Mouse (Mus musculus): Measurements from ENCODE around the gene Afap1.

Afap1 gene

DNA sequence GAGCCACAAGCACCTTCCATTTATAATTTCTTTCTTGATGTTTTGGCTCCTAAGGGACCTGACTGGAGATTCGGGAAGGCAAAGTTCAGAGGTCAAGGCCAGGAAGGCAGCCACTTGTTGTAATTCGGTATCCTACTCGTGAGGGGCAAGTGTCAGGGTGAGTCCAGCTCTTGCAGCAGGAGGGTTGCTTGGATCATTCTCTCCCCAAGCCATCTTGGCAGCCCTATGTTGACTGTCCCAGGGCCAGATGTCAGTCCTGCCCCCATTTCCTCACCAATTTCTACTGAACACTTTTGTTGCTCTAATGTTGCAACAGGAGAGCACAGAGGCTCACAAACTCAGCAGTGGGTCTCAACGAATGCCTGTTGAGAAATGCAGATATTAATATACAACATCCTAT is 5.0 kb downstream of the Afap1 start:
- no peak for DNase-seq

- DNase-seq: no peak
Observed at GRCm38 (mm10) chr5:35898994-35899393, 5.9 kb downstream of the Afap1 start.

DNA sequence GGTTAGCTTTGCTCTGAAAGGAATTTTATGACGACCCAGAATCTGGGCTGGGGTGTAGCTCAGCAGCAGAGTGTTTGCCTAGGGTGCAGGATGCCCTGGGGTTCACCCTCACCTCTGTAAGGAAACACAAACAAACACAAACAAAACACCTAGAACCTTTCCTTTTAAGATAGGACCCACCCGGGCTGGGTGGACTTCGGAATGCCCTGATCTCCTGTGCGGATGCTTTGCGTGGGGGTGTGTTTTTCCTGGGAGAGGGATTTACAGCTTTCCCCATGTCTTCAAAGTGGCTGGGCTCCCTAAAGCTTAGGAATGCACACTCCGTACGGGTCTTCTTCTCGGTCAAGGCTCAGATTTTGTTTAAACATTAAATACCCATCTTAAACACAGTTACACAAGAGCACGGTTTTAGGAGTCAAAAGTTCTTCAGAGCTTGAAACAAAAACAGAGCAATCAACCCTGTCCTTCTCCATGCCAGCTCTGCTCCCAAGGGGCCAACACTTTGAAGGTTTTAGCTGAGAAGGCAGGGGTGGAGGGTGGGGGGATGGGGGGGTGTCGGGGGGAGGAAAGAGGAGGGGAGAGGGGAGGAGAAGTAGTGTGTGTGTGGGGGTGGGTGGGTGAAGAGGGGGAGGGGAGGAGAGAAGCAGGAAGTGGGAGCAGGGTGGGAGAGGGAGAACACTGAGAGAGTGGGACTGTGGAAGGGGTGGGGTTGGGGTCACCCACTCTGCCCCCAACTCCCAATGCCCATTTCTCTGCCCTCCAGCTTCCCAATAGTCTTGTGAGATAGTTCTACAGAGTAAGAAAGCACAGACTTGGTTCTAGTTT is 7.5 kb downstream of the Afap1 start:
- no peak for DNase-seq

DNA sequence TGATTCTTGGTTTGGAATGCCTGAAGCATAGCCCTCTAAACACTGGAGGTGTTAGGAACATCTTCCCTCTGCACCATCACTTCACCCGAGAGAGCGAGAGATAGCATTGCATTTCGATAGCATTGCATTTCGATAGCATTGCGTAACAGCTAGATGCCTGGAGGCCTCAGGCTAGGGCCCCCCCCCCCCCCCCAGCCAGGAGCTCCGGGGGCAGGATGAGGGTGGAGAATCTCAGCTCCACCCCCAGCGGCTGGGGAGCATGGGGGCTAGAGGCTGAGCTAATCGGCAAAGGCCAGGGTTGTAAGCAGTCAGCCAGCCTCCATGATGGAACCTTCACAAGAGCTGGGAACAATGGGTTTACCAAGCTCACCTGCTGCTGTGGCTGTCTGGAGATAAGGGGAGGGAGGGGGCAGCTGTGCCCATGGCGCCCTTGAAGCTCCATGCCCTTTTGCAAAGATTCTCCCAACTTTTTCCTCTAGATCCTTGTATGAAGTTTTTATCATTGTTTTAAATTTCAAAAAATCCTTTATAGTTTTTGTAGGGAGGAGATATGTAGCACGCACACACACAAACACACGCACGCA is 8.2 kb downstream of the Afap1 start:
- no peak for DNase-seq

DNA sequence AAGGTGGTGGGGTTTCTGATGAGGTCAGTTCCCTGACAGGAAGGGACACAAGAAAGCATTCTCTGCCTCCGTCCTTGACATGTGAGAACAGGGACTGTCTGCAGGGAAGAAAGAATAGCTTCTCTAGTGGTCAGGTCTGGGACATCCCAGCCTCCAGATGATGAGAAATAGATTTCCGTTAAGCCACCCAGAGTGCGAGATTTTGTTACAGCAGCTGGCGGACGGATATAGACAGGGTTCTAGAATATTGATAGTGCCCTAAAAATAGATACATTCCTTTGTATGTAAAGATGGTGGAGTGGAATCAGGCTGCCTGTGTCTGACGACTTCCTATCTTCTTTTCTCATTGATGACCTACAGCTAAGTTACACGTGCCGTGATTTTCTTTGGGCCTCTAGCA is 10.3 kb downstream of the Afap1 start:
- DNase-seq: no peak

DNA sequence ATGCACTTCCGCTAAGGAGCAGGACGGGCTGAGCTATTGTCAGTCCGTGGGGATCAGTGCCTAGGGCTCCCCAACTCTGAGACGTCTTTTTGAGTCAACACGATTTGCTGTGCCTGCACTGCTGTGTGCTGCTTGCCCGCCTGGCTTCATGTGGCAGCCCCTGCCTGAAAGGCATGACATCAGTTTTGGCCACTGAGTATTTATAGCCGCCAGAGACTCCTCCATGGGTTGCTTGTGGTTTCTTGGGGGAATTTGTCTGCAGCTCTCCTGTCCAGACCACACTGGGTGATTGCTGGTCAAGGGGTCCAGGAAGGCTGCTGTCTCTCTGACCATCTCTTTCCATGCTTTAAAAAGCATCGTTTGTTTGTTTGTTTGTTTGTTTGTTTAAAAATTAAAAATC is 12.2 kb downstream of the Afap1 start:
- DNase-seq: no peak

GRCm38 (mm10) chr5:35907090-35907489 is 14.0 kb downstream of the Afap1 start:
- no peak for DNase-seq

- no peak for DNase-seq
Observed at GRCm38 (mm10) chr5:35907633-35908426, 14.7 kb downstream of the Afap1 start.

- peak; percentile 16 for DNase-seq
Observed at GRCm38 (mm10) chr5:35908626-35909443, 15.7 kb downstream of the Afap1 start.

GRCm38 (mm10) chr5:35915629-35916300 is 22.6 kb downstream of the Afap1 start:
- DNase-seq: no peak

GRCm38 (mm10) chr5:35916666-35917065 is 23.5 kb downstream of the Afap1 start:
- DNase-seq: no peak

DNA sequence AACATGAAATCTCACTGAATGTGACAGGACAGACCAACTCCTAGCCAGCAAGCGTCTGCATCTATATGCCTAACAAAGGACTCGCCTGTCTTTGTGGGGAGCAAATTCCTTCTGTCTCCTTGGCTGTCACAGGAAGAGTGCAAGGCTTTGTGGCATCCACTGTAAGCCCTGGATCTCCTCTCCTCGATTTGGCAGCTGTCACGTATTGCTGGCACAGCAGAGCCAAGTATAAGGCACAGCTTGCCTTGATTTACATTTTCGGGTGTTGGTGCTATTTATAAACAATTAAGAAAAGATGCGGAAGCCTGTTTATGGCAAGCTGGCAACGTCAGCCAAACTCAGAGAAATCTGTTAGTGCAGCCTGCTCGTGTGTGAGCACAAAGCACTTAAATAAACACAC is 25.3 kb downstream of the Afap1 start:
- no peak for DNase-seq

DNA sequence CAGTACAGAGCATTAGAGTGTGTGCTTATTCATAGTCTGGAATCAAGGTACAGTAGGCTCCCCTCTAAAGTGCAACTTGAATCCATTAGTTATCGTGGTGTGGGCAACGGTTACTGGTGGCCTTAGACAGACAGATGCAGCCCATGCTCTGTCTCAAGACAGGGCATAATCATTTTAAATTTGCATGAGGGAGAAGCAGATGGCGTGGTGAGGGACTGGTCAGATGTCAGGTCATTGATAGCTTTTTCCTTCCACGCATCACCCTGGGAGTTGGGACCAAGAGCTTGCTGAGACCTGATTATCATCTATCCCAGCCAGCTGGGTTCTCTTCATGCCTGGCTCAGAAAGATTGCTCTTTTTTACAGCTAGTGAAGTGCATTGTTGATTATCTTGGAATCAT is 27.0 kb downstream of the Afap1 start:
- DNase-seq: no peak

GRCm38 (mm10) chr5:35920557-35920956 is 27.4 kb downstream of the Afap1 start:
- no peak for DNase-seq

DNA sequence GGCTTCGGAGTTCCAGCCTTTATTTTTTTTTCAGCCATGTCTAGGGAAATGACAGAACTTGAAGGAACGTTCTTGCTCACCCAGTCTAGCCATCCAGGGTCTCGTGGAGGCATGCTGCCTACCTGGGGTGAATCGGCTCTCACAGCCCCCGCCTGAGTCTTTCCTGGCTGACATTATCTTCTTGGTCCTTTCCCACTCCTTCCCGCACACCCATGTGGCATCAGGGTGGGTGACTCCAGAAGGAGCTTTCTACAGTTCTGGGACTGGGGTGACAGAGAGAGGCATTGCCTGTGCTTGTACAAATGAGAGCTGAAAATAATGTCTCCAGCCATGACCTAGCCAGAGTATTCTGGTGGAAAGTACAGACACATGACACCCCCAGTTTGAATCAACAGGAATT is 28.0 kb downstream of the Afap1 start:
- no peak for DNase-seq

- no peak for DNase-seq
Observed at GRCm38 (mm10) chr5:35921595-35922254, 28.6 kb downstream of the Afap1 start.

DNA sequence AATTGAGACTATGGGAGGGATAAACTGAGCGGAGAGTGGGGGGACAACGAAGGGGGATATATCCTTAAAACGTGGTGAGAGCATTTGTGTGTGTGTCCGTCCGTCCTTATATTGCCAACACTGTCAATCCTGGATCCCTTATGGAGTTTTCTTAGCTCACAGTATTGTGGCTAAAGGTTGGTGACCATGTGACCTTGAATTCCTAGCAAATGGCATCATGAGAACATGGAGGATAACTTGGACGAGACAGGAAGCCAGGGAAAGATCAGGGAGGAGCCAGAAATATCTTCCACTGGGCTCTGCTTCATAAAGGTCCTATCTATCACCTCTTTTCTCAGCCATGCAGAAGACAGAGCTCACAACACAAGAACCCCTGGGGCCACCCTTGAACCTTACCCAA is 30.3 kb downstream of the Afap1 start:
- no peak for DNase-seq

- DNase-seq: no peak
Observed at GRCm38 (mm10) chr5:35925171-35925634, 32.1 kb downstream of the Afap1 start.

- DNase-seq: no peak
Observed at GRCm38 (mm10) chr5:35926511-35926910, 33.4 kb downstream of the Afap1 start.

GRCm38 (mm10) chr5:35931296-35931695 is 38.2 kb downstream of the Afap1 start:
- no peak for DNase-seq

DNA sequence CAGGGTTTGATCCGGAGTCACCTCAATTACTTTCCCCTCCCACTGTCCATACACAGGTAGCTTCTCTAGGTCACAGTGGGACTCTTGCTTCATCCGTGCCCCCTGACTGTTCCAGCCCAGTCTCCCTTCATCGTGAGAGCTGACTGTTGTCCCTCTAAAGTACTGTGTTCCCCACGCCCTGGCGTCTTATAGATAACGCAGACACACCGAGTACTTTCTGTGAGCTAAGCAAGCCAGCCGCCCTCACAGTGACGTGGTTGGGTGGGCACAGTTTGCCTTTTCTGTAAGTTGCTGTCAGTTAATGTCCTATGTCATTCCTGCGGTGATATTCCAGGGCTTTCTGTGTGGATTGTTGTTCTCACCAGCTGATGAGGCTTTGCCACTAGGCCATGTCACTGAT is 39.9 kb downstream of the Afap1 start:
- no peak for DNase-seq

- no peak for DNase-seq
Observed at GRCm38 (mm10) chr5:35935939-35936338, 42.8 kb downstream of the Afap1 start.
